Mouse (Mus musculus): ENCODE data around the gene Stoml3.

Gene Stoml3

DNA sequence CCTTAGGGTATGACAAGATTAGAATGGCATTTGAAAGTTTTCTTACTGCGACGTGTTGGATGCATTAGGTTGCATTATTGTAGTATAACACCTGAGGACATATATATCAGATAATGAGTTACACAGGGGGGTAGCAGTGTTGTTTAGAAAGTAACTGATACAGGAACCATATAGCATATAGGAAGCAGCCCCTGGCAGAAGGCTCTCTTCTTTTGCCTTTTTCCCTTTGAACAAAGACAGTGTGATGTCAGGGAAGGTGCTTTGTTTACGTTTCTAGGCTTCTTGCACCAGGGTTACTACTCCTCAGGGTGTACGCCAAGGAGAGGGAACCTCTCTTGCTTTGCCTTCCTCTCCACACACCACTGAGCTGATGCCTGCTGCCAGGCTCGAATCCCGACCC, at the start of gene Stoml3:
Gene Stoml3 (plus strand): TSS at position 301 of the 400 bp plus-strand sequence.
- DNase-seq (ENCODE audit: low spot score): no peak

DNA sequence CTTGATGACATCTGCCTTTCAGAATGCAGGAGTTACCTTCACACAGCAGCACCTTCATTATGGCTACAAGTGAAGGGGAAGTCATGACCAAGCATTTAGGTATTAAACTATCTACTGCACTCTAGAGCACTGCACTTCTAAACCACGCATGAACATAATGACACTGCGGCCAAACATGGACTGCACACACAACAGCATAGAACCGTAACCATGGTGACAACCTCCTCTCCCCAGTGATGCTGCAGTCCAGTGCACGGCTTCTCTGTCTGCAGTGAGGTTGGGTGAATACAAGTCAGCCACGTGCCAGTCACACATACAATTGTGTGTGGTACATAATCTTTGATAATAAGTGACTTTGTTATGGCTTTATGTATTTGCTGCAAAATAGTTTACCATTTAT, 42.9 kb upstream of the Stoml3 start:
- no peak for DNase-seq (ENCODE audit: low spot score)

DNA sequence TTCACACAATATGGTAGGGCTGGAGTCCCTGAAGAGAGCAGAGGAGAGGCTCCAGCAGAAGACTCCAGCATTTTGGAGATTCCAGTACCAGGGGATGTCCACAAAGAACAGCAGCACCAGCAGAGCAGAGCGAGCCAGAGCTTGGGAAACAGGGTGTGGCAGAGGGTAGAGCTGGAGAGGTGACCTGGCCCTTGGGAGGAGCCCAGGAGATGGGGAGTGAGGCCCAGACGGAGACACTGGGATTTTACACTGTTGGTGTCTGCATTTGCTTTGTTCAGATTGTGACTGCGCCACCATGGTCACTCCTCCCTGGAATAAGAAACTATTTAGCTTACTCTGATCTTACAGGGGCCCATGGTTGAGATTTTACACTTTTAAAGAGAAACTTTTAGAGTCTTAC, 41.7 kb upstream of the Stoml3 start:
- no peak for DNase-seq (ENCODE audit: low spot score)

DNA sequence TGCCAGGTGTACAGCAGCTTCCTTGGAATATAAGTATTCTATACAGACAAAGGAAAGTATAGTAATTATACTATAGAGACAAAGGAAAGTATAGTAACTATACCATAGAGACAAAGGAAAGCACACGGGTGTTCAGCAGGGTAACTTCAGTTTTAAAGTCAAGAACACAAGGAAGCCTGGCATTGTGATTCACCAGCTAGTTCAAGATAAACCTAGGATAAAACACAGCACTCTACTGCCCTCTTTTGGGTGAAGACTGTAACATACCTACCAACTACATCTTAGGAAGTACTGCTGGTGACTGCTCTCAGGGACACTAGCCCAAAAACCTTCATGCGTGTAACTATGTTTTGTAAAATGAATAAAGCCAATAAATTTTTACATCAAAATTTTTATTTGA, 40.2 kb upstream of the Stoml3 start:
- DNase-seq (ENCODE audit: low spot score): peak; percentile 85

DNA sequence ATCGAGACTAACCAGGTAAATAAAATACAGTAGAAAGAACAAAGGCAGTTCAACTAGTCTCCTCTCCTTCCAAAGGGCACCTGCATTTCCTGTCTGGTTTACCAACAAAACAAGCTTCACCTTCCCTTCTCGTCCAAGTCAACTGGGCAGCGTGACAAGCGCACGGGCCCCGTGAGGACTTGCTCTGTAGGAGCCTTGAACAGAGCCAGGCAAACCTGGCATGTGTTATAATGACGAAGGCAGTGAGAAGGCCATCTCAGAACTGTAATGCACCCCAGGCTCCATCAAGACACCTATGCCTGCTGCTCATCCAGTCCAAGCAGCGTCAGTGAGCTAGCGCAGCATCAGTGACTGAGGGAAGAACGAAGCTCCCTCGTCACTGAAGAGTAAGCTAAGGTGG, 37.8 kb upstream of the Stoml3 start:
- no peak for DNase-seq (ENCODE audit: low spot score)

DNA sequence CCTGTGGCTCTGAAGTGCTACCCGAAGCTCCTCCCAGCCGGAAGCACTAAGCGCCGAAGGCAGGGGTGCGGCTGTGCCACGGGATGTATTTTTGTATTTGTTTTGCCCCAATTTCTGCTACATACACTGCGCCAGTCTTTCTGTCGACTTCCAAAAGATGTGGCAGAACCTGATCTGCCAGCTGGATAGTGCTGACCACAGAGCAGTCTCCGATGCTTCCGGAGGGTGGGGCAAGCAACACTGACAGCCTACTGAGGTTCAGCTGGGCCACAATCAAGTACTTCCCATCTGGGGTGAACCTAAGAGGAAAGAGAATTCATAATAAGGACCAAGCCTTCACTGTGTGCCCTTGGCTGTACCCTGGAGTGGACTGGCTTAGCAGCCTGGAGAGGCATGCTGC, 36.1 kb upstream of the Stoml3 start:
- peak; percentile 26 for DNase-seq (ENCODE audit: low spot score)

DNA sequence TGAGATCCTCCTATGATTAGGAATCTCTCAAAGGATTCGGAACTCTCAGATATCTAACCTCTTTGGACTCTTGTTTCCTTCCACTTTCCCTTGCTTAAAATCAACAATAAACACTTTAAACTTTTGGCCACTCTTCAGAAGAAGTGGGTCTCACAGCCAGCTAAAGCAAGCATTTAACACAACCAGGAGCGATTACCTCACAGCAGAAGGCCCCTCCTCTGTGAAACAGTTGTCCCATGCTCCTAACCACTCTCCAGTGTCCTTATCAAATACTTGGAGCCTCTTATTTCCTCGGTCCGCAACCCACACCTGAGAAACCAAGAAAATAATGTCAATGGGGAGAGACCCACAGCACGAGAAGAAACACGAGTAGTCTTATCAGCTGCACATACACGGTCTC, 35.1 kb upstream of the Stoml3 start:
- peak; percentile 35 for DNase-seq (ENCODE audit: low spot score)

DNA sequence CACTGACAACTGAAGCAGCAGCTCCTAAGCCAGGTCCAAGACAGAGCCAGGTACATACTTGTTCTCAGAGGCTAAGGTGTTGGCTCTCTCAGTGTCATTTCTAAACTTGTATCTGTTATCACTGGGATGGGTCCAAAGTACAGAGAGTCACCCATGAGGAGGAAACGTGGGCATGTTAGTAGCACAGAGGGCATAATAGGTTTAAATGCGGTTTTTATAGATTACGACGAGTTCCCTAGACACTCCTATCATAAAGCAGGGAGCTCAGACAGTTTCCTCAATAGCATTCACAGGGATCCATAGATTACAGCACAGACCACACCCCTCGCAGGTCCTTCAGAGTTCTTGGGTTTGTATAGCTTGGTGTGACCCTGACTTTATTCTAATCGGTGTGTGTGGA, 34.4 kb upstream of the Stoml3 start:
- no peak for DNase-seq (ENCODE audit: low spot score)

DNA sequence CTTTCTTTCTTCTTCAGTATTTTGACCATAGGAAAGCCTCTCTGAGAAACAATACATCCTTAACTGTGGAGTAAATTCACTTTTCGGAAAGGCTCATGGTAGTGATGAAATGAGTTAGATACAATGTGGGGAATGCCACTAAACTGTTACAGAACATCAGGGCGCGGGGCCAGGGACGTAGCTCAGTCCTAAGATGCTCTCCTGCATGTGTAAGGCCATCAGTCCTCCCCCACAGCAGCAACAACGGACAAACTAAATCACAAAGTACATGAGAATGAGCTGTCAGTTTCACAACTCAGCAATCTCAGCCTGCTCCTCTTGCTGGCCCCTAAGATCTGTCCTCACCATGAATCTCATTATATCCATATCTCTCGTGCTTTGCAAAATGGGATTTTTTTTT, 33.9 kb upstream of the Stoml3 start:
- no peak for DNase-seq (ENCODE audit: low spot score)

DNA sequence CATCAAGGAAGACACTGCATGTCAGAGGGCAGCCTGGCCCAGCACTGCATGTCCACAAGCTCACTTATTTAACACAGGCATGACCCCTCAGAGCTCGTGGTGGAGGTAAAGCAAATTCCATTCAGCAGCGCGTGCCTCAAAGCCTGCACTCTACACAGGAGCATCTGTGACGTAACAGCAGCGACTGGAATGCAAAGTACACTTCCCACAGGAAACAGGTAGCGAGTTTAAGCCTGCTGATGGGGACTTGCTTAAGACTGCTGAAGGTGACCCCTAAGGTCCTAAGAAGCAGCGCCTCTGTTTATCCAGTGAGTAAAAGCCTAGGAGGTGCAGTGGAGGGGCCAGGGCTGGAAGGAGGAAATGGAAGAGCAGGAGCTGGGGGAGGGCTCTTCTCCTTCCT, 33.5 kb upstream of the Stoml3 start:
- DNase-seq (ENCODE audit: low spot score): no peak

DNA sequence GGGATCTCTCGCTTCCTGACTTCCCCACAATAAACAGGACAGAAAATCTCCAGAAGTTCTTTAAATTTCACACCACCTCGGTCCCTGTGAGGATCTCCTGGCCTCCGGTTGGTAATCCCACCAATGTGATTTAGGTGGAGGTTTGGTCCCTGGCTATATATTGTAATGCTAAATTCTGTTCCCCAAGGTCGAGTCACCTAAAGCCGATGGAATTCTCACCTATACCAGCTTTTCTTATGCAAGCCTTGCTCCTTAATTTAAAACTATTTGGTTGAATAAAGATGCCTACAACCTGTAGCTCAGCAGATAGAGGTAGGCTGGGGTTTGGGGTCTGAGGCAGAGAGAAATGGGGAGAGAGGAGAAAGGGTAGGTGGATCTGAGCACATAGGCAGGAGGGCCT, 30.7 kb upstream of the Stoml3 start:
- no peak for DNase-seq (ENCODE audit: low spot score)

DNA sequence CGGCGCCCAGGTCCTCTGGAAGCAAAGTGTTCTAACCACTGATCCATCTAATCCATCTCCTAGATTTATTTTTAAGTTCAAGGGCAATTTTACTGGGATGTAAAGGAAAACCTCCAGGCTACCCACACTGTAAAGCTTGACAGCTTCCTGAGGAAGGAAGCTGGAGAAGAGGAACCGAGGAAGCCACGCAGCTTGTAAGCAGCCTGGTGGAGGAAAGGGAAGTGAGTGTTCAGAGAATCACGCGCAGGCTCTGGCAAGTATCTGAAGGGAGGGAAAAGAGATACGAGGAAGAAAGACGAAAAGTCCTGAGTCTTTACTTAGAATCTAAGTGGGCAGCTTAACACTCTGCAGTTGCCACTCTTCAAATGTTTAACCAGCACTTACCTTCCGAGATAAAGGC, 28.3 kb upstream of the Stoml3 start:
- no peak for DNase-seq (ENCODE audit: low spot score)

DNA sequence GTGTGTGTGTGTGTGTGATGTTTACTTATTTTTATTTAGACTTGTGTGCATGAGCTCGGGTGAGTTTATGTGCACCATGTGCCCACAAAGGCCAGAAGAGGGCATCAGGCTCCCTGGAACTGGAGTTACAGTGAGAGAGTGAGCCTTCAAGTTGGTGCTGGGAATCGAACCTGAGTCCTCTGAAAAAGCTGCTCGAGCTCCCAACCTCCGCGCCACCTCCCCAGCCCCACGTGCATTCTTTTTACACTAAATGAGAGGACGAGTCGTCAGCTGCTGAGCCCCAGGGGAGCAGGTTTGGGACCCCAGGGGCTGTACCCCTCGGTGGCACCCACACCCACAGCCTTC, 25.8 kb upstream of the Stoml3 start:
- no peak for DNase-seq (ENCODE audit: low spot score)

DNA sequence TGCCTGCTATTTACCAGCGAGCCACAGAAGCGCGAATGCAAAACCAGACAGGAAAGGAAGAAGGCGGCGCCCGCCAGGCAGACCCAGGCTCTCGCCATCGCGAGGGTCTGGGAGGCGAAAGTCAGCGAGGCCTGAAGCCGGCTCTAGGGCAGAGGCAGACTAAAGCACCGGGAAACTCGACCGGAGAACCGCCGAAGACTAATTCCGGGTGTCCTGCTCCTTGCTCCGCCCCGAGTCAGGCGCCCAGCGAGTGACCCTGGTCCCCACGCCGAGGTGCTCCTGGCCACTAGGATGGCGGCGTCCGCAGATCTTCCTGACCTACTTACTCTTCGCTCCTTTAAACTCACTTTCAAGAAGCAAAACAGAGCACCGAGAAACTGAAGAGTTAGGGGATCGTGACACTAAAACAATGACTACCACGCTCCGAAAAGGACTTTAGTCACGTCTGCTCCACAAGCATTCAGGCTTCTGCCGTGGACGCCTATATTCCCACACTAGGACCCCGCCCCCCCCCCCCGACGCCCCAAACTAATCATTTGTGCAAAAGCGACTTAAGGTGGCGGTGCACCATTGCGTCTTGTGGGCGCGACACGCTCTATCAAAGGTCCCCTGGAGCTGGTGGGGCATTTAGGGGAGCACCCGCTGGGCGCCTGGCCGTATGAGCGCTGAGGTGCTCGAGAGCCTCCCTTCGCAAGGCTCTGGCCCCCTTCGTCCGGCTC, 25.2 kb upstream of the Stoml3 start, which contains the start of the genes Nhlrc3 and Proser1:
Gene Nhlrc3 (minus strand): TSS at position 287 of the 719 bp plus-strand sequence.
Gene Proser1 (plus strand): TSS at position 621 of the 719 bp plus-strand sequence.
- DNase-seq (ENCODE audit: low spot score): peak; percentile 97

DNA sequence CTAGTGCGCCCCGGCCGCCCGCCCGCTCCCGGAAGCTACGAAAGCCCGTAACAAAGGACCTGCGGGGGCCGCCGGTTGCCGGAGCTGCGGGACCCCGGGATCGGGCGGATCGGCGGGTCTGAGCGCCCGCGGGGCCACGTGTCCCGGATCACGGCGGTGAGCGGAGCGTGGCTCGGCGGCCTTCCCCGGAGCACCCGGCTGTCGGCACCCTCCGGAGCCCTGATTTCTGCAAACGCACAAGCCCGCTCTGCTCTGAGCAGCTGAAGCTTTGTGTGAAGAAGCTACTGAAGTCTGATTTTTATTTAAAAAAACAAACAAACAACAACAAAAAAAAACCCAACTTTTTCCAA, 24.7 kb upstream of the Stoml3 start:
- DNase-seq (ENCODE audit: low spot score): no peak

DNA sequence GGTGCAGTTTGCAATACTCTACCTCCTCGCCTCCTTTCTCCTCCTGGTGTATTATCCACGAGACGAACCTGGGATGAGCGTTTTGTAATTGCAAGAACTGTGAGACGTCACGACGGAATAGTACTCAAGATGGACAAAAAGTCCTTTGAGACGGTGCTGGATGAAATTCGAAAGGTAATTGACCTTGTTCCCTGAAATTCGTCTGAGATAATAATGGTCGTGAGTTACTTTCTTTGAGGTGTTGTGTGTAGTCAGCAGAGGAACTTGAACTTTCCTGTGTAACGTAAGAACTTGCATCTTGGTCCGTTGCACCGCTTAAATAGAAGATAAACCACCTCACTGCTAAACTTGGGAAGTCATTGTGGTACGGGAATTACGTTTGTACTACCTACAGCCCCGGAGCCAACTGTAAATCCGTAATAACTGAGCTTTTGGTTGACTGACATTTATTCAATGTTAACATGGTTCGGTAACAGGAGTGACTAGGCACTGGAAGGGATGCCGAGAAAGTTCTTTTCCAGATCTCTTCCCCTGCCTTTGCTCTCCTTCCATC, 24.2 kb upstream of the Stoml3 start:
- DNase-seq (ENCODE audit: low spot score): no peak

DNA sequence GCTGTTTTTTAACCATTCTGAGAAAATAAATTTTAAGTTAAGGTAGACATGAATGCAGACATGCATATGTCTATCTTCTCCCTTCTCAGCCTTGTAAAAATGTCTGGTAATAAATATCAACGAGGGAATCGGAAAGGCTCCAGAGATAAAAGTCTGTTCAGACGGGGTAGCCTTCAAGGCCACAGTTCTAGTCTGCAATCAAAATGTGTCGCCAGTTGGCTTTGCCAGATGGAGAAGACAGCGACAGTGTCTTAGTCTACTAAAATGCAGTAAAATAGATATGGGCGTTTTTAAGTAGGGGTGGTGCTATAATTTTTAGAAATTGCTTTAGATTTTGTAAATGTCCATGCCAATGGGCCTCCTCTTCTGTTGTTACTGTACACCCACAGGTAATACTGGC, 23.1 kb upstream of the Stoml3 start:
- DNase-seq (ENCODE audit: low spot score): no peak

DNA sequence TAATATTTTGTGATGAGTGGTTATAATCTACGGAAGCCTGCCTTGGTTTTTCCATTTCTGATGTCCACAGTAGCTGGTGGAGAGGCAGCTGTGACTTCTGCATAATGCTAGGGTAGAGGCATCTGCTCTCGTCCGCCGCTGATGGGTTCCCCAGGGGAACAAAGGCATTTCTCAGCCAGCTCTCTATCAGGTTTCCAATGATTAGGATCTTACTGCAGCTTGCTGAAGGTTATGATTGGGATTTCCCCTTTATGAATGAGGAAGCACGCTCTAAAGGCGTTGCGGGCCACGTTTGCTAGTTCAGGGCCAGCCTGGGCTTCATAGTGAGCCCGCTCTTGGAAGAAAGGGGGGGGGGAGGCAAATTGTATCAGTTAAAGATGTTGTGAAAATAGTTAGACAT, 22.0 kb upstream of the Stoml3 start:
- no peak for DNase-seq (ENCODE audit: low spot score)

DNA sequence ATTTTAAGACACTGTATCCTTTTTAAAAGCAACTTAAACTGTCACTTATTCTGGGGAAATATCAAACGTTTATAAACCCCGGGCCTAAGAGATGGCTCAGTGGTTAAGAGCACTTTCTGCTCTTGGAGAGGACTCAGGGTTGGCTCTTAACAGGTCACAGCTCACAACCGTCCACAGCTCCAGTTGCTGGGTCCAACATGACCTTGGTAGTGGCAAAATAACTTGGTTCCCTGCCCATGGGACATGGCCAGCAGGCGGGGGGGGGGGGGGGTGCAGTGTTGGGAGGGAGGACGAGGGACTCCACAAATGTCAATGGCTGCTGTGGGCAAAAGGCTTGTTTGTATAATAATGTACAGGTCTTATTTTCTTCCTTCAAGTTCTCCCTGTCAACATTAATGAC, 21.1 kb upstream of the Stoml3 start:
- no peak for DNase-seq (ENCODE audit: low spot score)

DNA sequence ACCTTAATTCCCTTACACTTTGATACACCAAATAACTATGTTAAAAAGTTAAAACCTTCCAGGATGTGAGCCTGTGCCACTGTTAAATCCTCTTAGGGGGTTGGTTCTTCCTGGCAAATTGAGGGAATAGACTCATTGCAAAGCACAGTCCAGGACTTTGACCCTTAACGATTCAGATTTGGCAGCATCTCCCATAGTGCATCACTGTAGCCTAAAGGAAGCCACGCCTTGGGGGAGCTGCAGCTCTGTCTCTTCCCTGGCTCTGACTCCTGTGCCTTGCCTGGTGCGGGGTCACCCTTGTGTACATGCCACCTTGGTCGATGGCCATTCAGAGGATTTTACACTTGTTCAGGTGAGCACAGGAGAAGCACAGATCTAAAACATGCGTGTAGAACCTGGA, 18.8 kb upstream of the Stoml3 start:
- no peak for DNase-seq (ENCODE audit: low spot score)

DNA sequence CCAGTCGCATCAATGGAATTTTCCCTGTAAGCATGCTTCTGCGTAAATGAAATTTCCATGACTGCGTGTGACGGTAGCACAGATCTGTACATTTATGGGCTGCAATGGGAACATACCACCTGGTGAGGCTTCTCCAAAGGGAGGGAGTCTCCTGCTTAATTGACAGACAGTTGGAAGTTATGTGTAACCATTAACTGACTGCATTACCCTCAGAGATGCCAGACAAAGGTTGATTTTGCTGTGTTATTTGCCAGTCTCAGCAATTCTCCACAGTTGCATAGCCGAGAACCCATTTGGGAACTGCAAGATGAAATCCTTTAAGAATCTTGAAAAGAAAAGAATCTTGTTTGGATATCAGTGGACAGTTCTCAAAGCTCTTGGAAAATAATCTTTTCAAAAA, 16.4 kb upstream of the Stoml3 start:
- DNase-seq (ENCODE audit: low spot score): no peak

DNA sequence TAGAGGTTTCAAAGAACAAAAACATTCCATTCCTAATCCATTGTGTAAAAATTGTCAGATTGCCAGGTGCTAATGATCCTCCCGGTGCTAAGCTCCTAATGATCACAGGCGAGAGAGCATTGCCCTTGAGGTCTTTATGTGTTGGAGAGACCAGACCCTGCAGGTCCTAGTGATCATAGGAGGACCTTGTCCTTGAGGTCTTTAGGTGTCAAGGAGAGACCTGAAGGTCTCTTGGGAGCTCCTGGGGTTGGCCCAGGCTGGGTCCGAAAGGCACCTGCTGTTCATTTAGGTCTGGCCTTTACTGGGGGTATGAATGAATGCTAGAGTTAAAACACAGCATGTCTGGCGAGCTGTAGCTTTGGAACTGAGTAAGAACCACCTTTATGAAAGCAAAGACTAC, 14.3 kb upstream of the Stoml3 start:
- DNase-seq (ENCODE audit: low spot score): no peak

DNA sequence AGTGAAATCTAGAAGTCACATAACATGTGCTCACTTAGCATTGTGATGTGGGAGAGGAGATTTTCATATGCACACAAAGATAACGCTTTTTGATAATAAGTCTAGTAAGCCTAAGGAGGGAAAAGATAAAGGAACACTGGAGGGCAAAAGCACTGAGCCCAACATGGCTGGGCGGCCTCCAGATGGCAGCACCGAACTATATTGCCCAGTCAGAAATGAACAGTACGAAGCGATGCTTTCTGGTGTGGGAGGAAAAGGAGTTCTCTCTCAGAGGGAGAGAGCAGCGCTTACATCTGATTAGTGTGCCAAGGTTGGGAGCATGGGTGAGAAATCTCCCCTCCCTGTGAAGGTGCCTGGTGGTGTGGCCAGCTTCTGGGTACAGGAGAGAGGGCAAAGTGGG, 12.6 kb upstream of the Stoml3 start:
- DNase-seq (ENCODE audit: low spot score): peak; percentile 11

DNA sequence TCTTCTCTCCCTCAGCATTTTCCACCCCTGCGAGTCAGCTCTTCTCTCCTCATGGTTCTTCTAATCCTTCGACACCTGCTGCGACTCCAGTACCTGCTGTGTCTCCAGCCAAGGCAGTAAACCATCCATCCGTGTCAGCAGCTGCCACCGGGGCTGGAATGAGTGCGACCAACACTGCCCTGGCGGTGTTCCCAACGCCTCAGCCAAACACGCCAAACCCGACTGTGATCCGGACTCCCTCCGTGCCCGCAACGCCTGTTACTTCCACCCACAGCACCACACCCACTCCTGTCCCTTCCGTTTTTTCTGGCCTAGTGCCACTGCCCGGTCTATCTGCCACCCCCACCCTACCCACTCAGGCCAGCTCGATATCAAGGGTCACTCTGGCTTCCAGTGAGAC, 11.0 kb upstream of the Stoml3 start:
- DNase-seq (ENCODE audit: low spot score): no peak
